Mouse (Mus musculus): Measurements from ENCODE around the gene Pcdh10. TPM values are rescaled to one million over a fixed set of nuclear protein-coding genes. Genes with fewer than 3 reads are reported as not detected.

Pcdh10 gene
- 0.25 TPM for polyA plus RNA-seq (2014; fragmentation: Illumina TruSeq; extraction: RNeasy Lipid Tissue Mini Kit (QIAGEN cat#74804); ENCODE audit: low read depth, low replicate concordance)

GRCm38 (mm10) chr3:45378145-45378544 is at the start of gene Pcdh10:
Pcdh10 (plus strand) TSS chr3:45378398.

